Mouse (Mus musculus) layer of hippocampus, adult 2 months (tissue): ENCODE results near the gene Nrde2. TPM values are rescaled to one million over a fixed set of nuclear protein-coding genes. Genes with fewer than 3 reads are reported as not detected.

ENCODE experiments used
- DNase-seq, 2 experiments: peaks; one replicate each; pipeline ENCODE4 v3.0.0; 2022; ENCODE audit warnings: low spot score in 2 of 2
- H3K27ac ChIP-seq: fragments of 200-600 bp; 2 replicates; pipeline ENCODE4 v1.8.1; 2022
- H3K4me3 ChIP-seq: fragments of 200-600 bp; 2 replicates; pipeline ENCODE4 v1.8.1; 2022; ENCODE audit warnings: mild to moderate bottlenecking
- CTCF ChIP-seq: fragments of 200-600 bp; conservative IDR thresholded peaks from 2 replicates; pipeline ENCODE4 v1.8.1; 2022; ENCODE audit warnings: antibody characterized with exemption, mild to moderate bottlenecking, moderate library complexity
- total RNA-seq, 2 experiments: library from RNA; stranded (reverse); gene quantifications; 2 replicates each; pipeline ENCODE4 v1.2.3; 2021

Gene Nrde2
- total RNA-seq, 2 experiments from 2014 or later, result 23.8 to 24.3 TPM

- DNase-seq, result no peak
- no peak for TF ChIP-seq CTCF
- Histone ChIP-seq H3K4me3 (no peak overlapping the region), H3K27ac (peak overlapping the region; percentile 82)
These were observed 30.5 kb downstream of the Nrde2 start for GRCm38 (mm10) chr12:100128961-100129360.

- TF ChIP-seq CTCF, result no peak
- no peak overlapping the region for H3K4me3 ChIP-seq
- H3K27ac ChIP-seq, result peak overlapping the region; percentile 82
- DNase-seq, result no peak
These were observed 30.9 kb downstream of the Nrde2 start for GRCm38 (mm10) chr12:100128522-100128921.

GRCm38 (mm10) chr12:100127866-100128480 is 31.5 kb downstream of the Nrde2 start:
- DNase-seq, result peak; percentile 52 to 55
- H3K27ac ChIP-seq, result peak overlapping the region; percentile 82
- TF ChIP-seq CTCF, result no peak
- H3K4me3 ChIP-seq, result no peak overlapping the region

GRCm38 (mm10) chr12:100126968-100127865 is 32.2 kb downstream of the Nrde2 start:
- peak overlapping the region; percentile 82 for H3K27ac ChIP-seq
- H3K4me3 ChIP-seq, result no peak overlapping the region
- no peak for DNase-seq
- no peak for TF ChIP-seq CTCF

GRCm38 (mm10) chr12:100124913-100125798 is 34.3 kb downstream of the Nrde2 start:
- Histone ChIP-seq H3K27ac (peak overlapping the region; percentile 82), H3K4me3 (no peak overlapping the region)
- TF ChIP-seq CTCF, result no peak; the same call in 1 of the 2 replicates
- DNase-seq, result no peak

GRCm38 (mm10) chr12:100123476-100123875 is 36.0 kb downstream of the Nrde2 start:
- peak; percentile 79 to 82 for DNase-seq
- Histone ChIP-seq H3K27ac (peak overlapping the region; percentile 82), H3K4me3 (no peak overlapping the region)
- no peak for TF ChIP-seq CTCF

- TF ChIP-seq CTCF, result no peak
- no peak overlapping the region for H3K4me3 ChIP-seq
- DNase-seq, result no peak
These were observed 36.5 kb downstream of the Nrde2 start for GRCm38 (mm10) chr12:100122921-100123381.

GRCm38 (mm10) chr12:100115982-100116381 is 43.5 kb downstream of the Nrde2 start:
- no peak for DNase-seq
- no peak overlapping the region for H3K4me3 ChIP-seq
- TF ChIP-seq CTCF, result no peak
- no peak overlapping the region for H3K27ac ChIP-seq

More at GRCm38 (mm10) chr12:100122921-100123381, 36.5 kb downstream of the Nrde2 start:
- H3K27ac ChIP-seq, result peak overlapping the region; percentile 82

GRCm38 (mm10) chr12:100109986-100110696 is 49.3 kb downstream of the Nrde2 start, which contains the start of gene Psmc1:
Gene Psmc1, plus strand, starts transcription at chr12:100110154.
- DNase-seq, result peak; percentile 72 to 74
- peak within 1 kb of the TSS; percentile 68 for H3K4me3 ChIP-seq

GRCm38 (mm10) chr12:100107436-100107835 is 52.0 kb downstream of the Nrde2 start:
- Histone ChIP-seq H3K4me3 (no peak overlapping the region), H3K27ac (no peak overlapping the region)
- DNase-seq, result no peak
- no peak for TF ChIP-seq CTCF

More at GRCm38 (mm10) chr12:100109986-100110696, 49.3 kb downstream of the Nrde2 start, which contains the start of gene Psmc1:
- H3K27ac ChIP-seq, result peak within 1 kb of the TSS; percentile 96
- TF ChIP-seq CTCF, result 0 out of 2 replicates have a peak, but pooled peaks have one; percentile 21

GRCm38 (mm10) chr12:100106275-100106895 is 53.1 kb downstream of the Nrde2 start:
- Histone ChIP-seq H3K4me3 (no peak overlapping the region), H3K27ac (no peak overlapping the region)
- TF ChIP-seq CTCF, result peak; percentile 76
- DNase-seq, result peak; percentile 66 to 84
